Mouse (Mus musculus) 416B (cell line): ENCODE measurements at regions not wholly inside any gene's neighbourhood (a gene's known extent, or its start where the extent isn't known, plus 50 kb on each side); places are given as distances from the start of the nearest gene placed in this dataset.
"Not testable (repeated sequence)": the region's sequence is repeated elsewhere in the genome, so short reads cannot be mapped to it uniquely, and the experiment has no call there.

ENCODE experiments used
- DNase-seq: peaks from one replicate; pipeline ENCODE4 v3.0.0; 2011; ENCODE audit warnings: low read depth

GRCm38 (mm10) chr16:23838696-23839095, 52.1 kb downstream of the Sst start:
- no peak for DNase-seq

- DNase-seq, result peak; percentile 62
Observed at GRCm38 (mm10) chr16:23838114-23838513, 52.6 kb downstream of the Sst start.

- DNase-seq, result no peak
Observed at GRCm38 (mm10) chr16:23834991-23835390, 55.8 kb downstream of the Sst start.

- DNase-seq, result no peak
Observed at GRCm38 (mm10) chr16:23833603-23834002, 57.2 kb downstream of the Sst start.

GRCm38 (mm10) chr16:23833042-23833423, 57.7 kb downstream of the Sst start:
- DNase-seq, result no peak

GRCm38 (mm10) chr16:23832393-23833041, 58.2 kb downstream of the Sst start:
- DNase-seq, result no peak

- DNase-seq, result no peak
Observed at GRCm38 (mm10) chr16:23825662-23826061, 65.1 kb downstream of the Sst start.

- no peak for DNase-seq
Observed at GRCm38 (mm10) chr16:23785216-23785615, 105.5 kb downstream of the Sst start.

- DNase-seq, result no peak
Observed at GRCm38 (mm10) chr16:23784021-23784897, 106.5 kb downstream of the Sst start.

- DNase-seq, result no peak
Observed at GRCm38 (mm10) chr16:23780440-23781231, 110.1 kb downstream of the Sst start.

GRCm38 (mm10) chr16:23777894-23778293, 112.9 kb downstream of the Sst start:
- no peak for DNase-seq

GRCm38 (mm10) chr16:23777041-23777440, 113.7 kb downstream of the Sst start:
- DNase-seq, result no peak

- DNase-seq, result no peak
Observed at GRCm38 (mm10) chr16:23776501-23776900, 114.3 kb downstream of the Sst start.

- no peak for DNase-seq
Observed at GRCm38 (mm10) chr16:23758136-23758812, 132.5 kb downstream of the Sst start.

GRCm38 (mm10) chr16:23737026-23737425, 153.7 kb downstream of the Sst start:
- DNase-seq, result no peak

GRCm38 (mm10) chr16:23735722-23736121, 155.0 kb downstream of the Sst start:
- no peak for DNase-seq

GRCm38 (mm10) chr16:23726562-23726961, 164.2 kb downstream of the Sst start:
- DNase-seq, result no peak

GRCm38 (mm10) chr16:23721745-23722144, 169.0 kb downstream of the Sst start:
- DNase-seq, result no peak

- DNase-seq, result no peak
Observed at GRCm38 (mm10) chr16:23701156-23701555, 180.5 kb upstream of the Masp1 start.

GRCm38 (mm10) chr16:23694226-23694625, 173.6 kb upstream of the Masp1 start:
- not testable (repeated sequence) for DNase-seq

- peak; percentile 1 for DNase-seq
Observed at GRCm38 (mm10) chr16:23690061-23690460, 169.4 kb upstream of the Masp1 start.

- no peak for DNase-seq
Observed at GRCm38 (mm10) chr16:23686783-23687182, 166.2 kb upstream of the Masp1 start.
